ENCODE assay signal across 16 mouse cellular contexts in the genomic region with DNA sequence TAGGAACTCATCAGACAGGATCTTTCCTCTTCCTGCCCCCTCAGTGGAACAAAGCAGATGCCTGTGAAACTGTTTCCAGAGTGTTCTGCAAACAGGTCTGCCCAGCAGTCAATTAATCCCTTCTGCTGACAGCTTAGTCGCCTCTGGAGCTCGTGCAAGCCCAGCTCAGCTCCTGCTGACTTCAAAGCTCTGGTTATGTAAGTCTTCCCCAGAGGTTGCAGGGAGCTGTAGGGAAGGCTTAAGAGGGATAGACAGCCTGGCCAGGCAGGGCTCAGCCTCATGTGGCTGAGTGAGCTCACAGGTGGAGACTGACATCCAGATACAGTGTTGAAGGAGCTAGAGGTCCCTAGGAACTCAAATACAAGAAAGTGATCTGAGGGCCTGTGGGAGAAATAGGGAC. TPM values are rescaled to one million over a fixed set of nuclear protein-coding genes. Genes with fewer than 3 reads are reported as not detected.
DNase-seq lines count a peak whose midpoint lies in the region; ATAC-seq and TF ChIP-seq lines count a peak whose summit lies in the region.
"Had no signal": no experiment of that assay in that cellular context is flagged by ENCODE, and none has a peak within 500 bp of the region (broad histone marks: within the 10 kb centered on the region; RNA-seq: fewer than 3 reads in every experiment).

No protein-coding gene starts in this region.

- WGBS in neural tube, embryonic 12.5 days = 1% methylated on average over 2 of the region's 2 CpGs
- 0% methylated on average over 2 of the region's 2 CpGs for WGBS in limb, embryonic 10.5 days
- WGBS in midbrain, postnatal 0 days = 2% methylated on average over 2 of the region's 2 CpGs
- 3% methylated on average over 2 of the region's 2 CpGs for WGBS in heart, embryonic 11.5 days (ENCODE audit: insufficient replicate concordance)

- H3K9ac ChIP-seq in neural tube, embryonic 12.5 days = peak overlapping the region; percentile 13; the same call in 1 of the 2 replicates
- H3K9ac ChIP-seq in midbrain, postnatal 0 days (replicated peaks; ENCODE audit: low read length, poor library complexity, severe bottlenecking) = no peak overlapping the region
- no peak overlapping the region for H3K9ac ChIP-seq in heart, embryonic 11.5 days (ENCODE audit: low read depth, low read length)
- H3K9ac ChIP-seq: forebrain, postnatal 0 days; limb, embryonic 13.5 days had no signal

- no peaks in the 10 kb centered on the region; the same call in 1 of the 2 replicates for H3K27me3 ChIP-seq in neural tube, embryonic 12.5 days (replicated peaks)
- peaks cover 16% of the 10 kb centered on the region; the same call in 1 of the 2 replicates for H3K27me3 ChIP-seq in limb, embryonic 10.5 days (ENCODE audit: low read depth, poor library complexity, severe bottlenecking)
- no peaks in the 10 kb centered on the region for H3K27me3 ChIP-seq in midbrain, postnatal 0 days (ENCODE audit: insufficient read depth, low read length)
- 0 out of 2 replicates have a peak, but pooled peaks cover 2% of the 10 kb centered on the region for H3K27me3 ChIP-seq in heart, embryonic 11.5 days (ENCODE audit: control insufficient read depth, insufficient read depth, low read length)

- H3K9me3 ChIP-seq in neural tube, embryonic 12.5 days = no peaks in the 10 kb centered on the region
- no peaks in the 10 kb centered on the region for H3K9me3 ChIP-seq in limb, embryonic 10.5 days (replicated peaks)
- no peaks in the 10 kb centered on the region for H3K9me3 ChIP-seq in midbrain, postnatal 0 days (ENCODE audit: low read length)
- H3K9me3 ChIP-seq in heart, embryonic 11.5 days (replicated peaks; ENCODE audit: control insufficient read depth, low read length) = no peaks in the 10 kb centered on the region
- H3K9me3 ChIP-seq: limb, embryonic 13.5 days had no signal

- H3K4me1 ChIP-seq in neural tube, embryonic 12.5 days = no peaks in the 10 kb centered on the region
- H3K4me1 ChIP-seq in limb, embryonic 10.5 days = peaks cover 10% of the 10 kb centered on the region
- peaks cover 3% of the 10 kb centered on the region; the same call in 1 of the 2 replicates for H3K4me1 ChIP-seq in midbrain, postnatal 0 days (ENCODE audit: insufficient read depth, low read length)
- no peaks in the 10 kb centered on the region for H3K4me1 ChIP-seq in heart, embryonic 11.5 days (ENCODE audit: control insufficient read depth, insufficient read depth, low read length)

- ATAC-seq in neural tube, embryonic 12.5 days (ENCODE audit: low FRiP score, low read depth) = no peak
- peak; percentile 68; the same call in 1 of the 2 replicates for ATAC-seq in midbrain, postnatal 0 days (ENCODE audit: low FRiP score)
- ATAC-seq in heart, embryonic 11.5 days (replicated peaks; ENCODE audit: insufficient number of reproducible peaks, low FRiP score, low TSS enrichment) = no peak
- ATAC-seq in erythroid progenitor cell, adult 5-6 weeks (replicated peaks; ENCODE audit: low FRiP score, poor library complexity, severe bottlenecking) = no peak
- ATAC-seq: forebrain, postnatal 0 days; intestine, postnatal 0 days had no signal

- DNase-seq in embryo, embryonic 10 days (ENCODE audit: low spot score) = peak; percentile 40
- no peak for DNase-seq in embryo, embryonic 9.5 days (ENCODE audit: extremely low spot score)
- no peak for DNase-seq in neural tube, embryonic 10.5 days (ENCODE audit: extremely low spot score, low spot score)
- peak; percentile 50 for DNase-seq in limb, embryonic 10.5 days (ENCODE audit: low spot score)
- no peak for DNase-seq in midbrain, postnatal 0 days (ENCODE audit: low spot score)
- DNase-seq: adrenal gland, postnatal 25 days; forebrain, postnatal 0 days; gastrocnemius, postnatal 25 days; kidney, postnatal 25 days; lung, adult 18-20 months had no signal

- no peaks in the 10 kb centered on the region for H3K36me3 ChIP-seq in neural tube, embryonic 12.5 days
- H3K36me3 ChIP-seq in limb, embryonic 10.5 days = no peaks in the 10 kb centered on the region
- peaks cover 5% of the 10 kb centered on the region; the same call in 1 of the 2 replicates for H3K36me3 ChIP-seq in midbrain, postnatal 0 days (ENCODE audit: insufficient read depth, low read length)
- H3K36me3 ChIP-seq in heart, embryonic 11.5 days (ENCODE audit: control insufficient read depth, insufficient read depth, low read length) = no peaks in the 10 kb centered on the region
- H3K36me3 ChIP-seq: limb, embryonic 13.5 days had no signal

- no peak overlapping the region for H3K4me2 ChIP-seq in neural tube, embryonic 12.5 days (replicated peaks)
- H3K4me2 ChIP-seq in midbrain, postnatal 0 days (ENCODE audit: low read depth, low read length, poor library complexity, severe bottlenecking) = no peak overlapping the region
- no peak overlapping the region for H3K4me2 ChIP-seq in heart, embryonic 11.5 days
- H3K4me2 ChIP-seq: limb, embryonic 13.5 days had no signal

- H3K4me3 ChIP-seq in neural tube, embryonic 12.5 days = no peak overlapping the region
- H3K4me3 ChIP-seq in limb, embryonic 10.5 days = no peak overlapping the region
- no peak overlapping the region for H3K4me3 ChIP-seq in midbrain, postnatal 0 days (ENCODE audit: low read depth, low read length)
- no peak overlapping the region for H3K4me3 ChIP-seq in heart, embryonic 11.5 days (ENCODE audit: low read depth, low read length)
- H3K4me3 ChIP-seq: limb, embryonic 13.5 days had no signal

- no peak overlapping the region for H3K27ac ChIP-seq in neural tube, embryonic 12.5 days
- H3K27ac ChIP-seq in limb, embryonic 10.5 days = no peak overlapping the region
- H3K27ac ChIP-seq in midbrain, postnatal 0 days (ENCODE audit: low read depth, low read length) = peak overlapping the region; percentile 59
- H3K27ac ChIP-seq in heart, embryonic 11.5 days (ENCODE audit: low read depth, low read length) = no peak overlapping the region
- H3K27ac ChIP-seq: limb, embryonic 13.5 days had no signal

- no peak for TF ChIP-seq CTCF in midbrain, postnatal 0 days (IDR thresholded peaks at IDR 0.05)

RNA-seq across cellular contexts. Expression of gene Slc6a1, which starts 55.1 kb away (rescaled TPM):
- polyA plus RNA-seq in neural tube, embryonic 12.5 days (2016; fragmentation: Nextera tagmentation; extraction: Ambion mirVana) = 32.4 and 35.4 TPM in 2 replicates
- not detected in 2 replicates for polyA plus RNA-seq in limb, embryonic 10.5 days (2016; fragmentation: Nextera tagmentation; extraction: Ambion mirVana)
- 434 and 507 TPM in 2 replicates for total RNA-seq in midbrain, postnatal 0 days (2014; rRNA removed)
- polyA plus RNA-seq in midbrain, postnatal 0 days (2015; fragmentation: Nextera tagmentation; extraction: Ambion mirVana) = 208 and 221 TPM in 2 replicates
- 0.23 and 0.26 TPM in 2 replicates for polyA plus RNA-seq in heart, embryonic 11.5 days (2014; fragmentation: Nextera tagmentation; extraction: Ambion mirVana)
- 1.3 TPM in 1 of 2 replicates, not detected in the other for total RNA-seq in erythroid progenitor cell, adult 5-6 weeks (2015; ENCODE audit: low replicate concordance)
- not detected in 2 replicates for total RNA-seq in erythroid progenitor cell, adult 5-6 weeks (2017; ENCODE audit: low replicate concordance)
- total RNA-seq: adrenal gland, postnatal 25 days had no signal
- polyA plus RNA-seq: heart, postnatal 0 days; intestine, postnatal 0 days had no signal

Comparison
In these comparisons a context has a peak if more than half of its experiments do, and no peak if none do; other contexts are left out.
1. DNase-seq: peak in embryo, embryonic 10 days (single experiment) and limb, embryonic 10.5 days (single experiment); none in embryo, embryonic 9.5 days (single experiment), neural tube, embryonic 10.5 days (single experiment) and midbrain, postnatal 0 days (single experiment).
2. RNA of gene Slc6a1, which starts 55.1 kb away (polyA plus RNA-seq): 208 to 221 TPM in midbrain, postnatal 0 days and 32.4 to 35.4 TPM in neural tube, embryonic 12.5 days; 0.23 to 0.26 TPM in heart, embryonic 11.5 days and not detected in limb, embryonic 10.5 days; every median in the first group is over 10 times any median in the second.